8 mouse cellular contexts compared by ENCODE assay signal in genomic region chr2:4882249-4882791, GRCm38 (mm10). TPM values are rescaled to one million over a fixed set of nuclear protein-coding genes. Genes with fewer than 3 reads are reported as not detected.
A peak's percentile ranks its signal among the peaks of the same experiment; 100 is the strongest.
DNase-seq lines count a peak whose midpoint lies in the region; ATAC-seq and TF ChIP-seq lines count a peak whose summit lies in the region.

No protein-coding gene starts in this region.

- peak; percentile 70 to 73 for DNase-seq in B cell, adult 2 months
- peak; percentile 46 for DNase-seq in WW6 (ENCODE audit: low read depth, low spot score)
- DNase-seq in embryo, embryonic 9.5 days (ENCODE audit: extremely low spot score) = peak; percentile 80
- peak; percentile 81 for DNase-seq in kidney, adult 2 months
- DNase-seq in naive thymus-derived CD4-positive, alpha-beta T cell, adult 2 months (ENCODE audit: low read depth) = peak; percentile 76
- peak; percentile 28 to 49 for DNase-seq in thymus, adult 18-20 months

- no peaks in the 10 kb centered on the region for H3K27me3 ChIP-seq in kidney, adult 2 months (replicated peaks; ENCODE audit: control insufficient read depth, insufficient read depth, low read length)
- H3K27me3 ChIP-seq in liver, embryonic 12.5 days (replicated peaks) = peaks cover 30% of the 10 kb centered on the region

- peak overlapping the region; percentile 97 for H3K9ac ChIP-seq in liver, embryonic 12.5 days

- peaks cover 11% of the 10 kb centered on the region; the same call in 1 of the 2 replicates for H3K4me1 ChIP-seq in kidney, adult 2 months (ENCODE audit: control insufficient read depth, insufficient read depth, low read length)
- peaks cover 25% of the 10 kb centered on the region for H3K4me1 ChIP-seq in liver, embryonic 12.5 days

- no peak for TF ChIP-seq POLR2A in kidney, adult 2 months (IDR thresholded peaks at IDR 0.05; ENCODE audit: low read depth, low read length)

- peak overlapping the region; percentile 96 for H3K27ac ChIP-seq in kidney, adult 2 months (ENCODE audit: insufficient read depth, low read depth, low read length)
- H3K27ac ChIP-seq in liver, embryonic 12.5 days = peak overlapping the region; percentile 94

- peak overlapping the region; percentile 91 for H3K4me2 ChIP-seq in liver, embryonic 12.5 days

- no peak for TF ChIP-seq CTCF in kidney, adult 2 months (conservative IDR thresholded peaks at IDR 0.05; ENCODE audit: insufficient read depth, insufficient read length, low read depth, low read length)

- no peaks in the 10 kb centered on the region for H3K36me3 ChIP-seq in kidney, adult 2 months (ENCODE audit: control insufficient read depth, insufficient read depth, low read length)
- H3K36me3 ChIP-seq in liver, embryonic 12.5 days = peaks cover 33% of the 10 kb centered on the region

- WGBS in kidney, adult 2 months = under 1% methylated on average over 63 of the region's 63 CpGs
- WGBS in liver, embryonic 12.5 days (ENCODE audit: insufficient replicate concordance) = 1% methylated on average over 56 of the region's 63 CpGs

- H3K4me3 ChIP-seq in kidney, adult 2 months (ENCODE audit: insufficient read depth, low read depth, low read length) = peak overlapping the region; percentile 100
- H3K4me3 ChIP-seq in liver, embryonic 12.5 days = peak overlapping the region; percentile 98

- H3K9me3 ChIP-seq in liver, embryonic 12.5 days (replicated peaks) = no peaks in the 10 kb centered on the region

- peak; percentile 43 for ATAC-seq in granulocyte monocyte progenitor cell, adult 5-6 weeks (replicated peaks; ENCODE audit: poor library complexity, severe bottlenecking)
- ATAC-seq in liver, embryonic 12.5 days = peak; percentile 62

RNA-seq across cellular contexts. Expression of gene Sephs1, which starts 1.0 kb away (rescaled TPM):
- 37.5 and 40.6 TPM in 2 replicates for total RNA-seq in granulocyte monocyte progenitor cell, adult 5-6 weeks (2014; fragmentation: Nextera tagmentation)
- total RNA-seq in granulocyte monocyte progenitor cell, adult 5-6 weeks (2017) = 40.8 and 51.7 TPM in 2 replicates
- polyA plus RNA-seq in kidney, adult 2 months (2012; rRNA removed) = 21.7 and 23.9 TPM in 2 replicates
- polyA plus RNA-seq in liver, embryonic 12.5 days (2016; fragmentation: Nextera tagmentation; extraction: Ambion mirVana) = 47.6 and 49.2 TPM in 2 replicates

RNA-seq across cellular contexts. Expression of gene Phyh, which starts 36.5 kb away (rescaled TPM):
- 53.7 and 58.0 TPM in 2 replicates for total RNA-seq in granulocyte monocyte progenitor cell, adult 5-6 weeks (2014; fragmentation: Nextera tagmentation)
- 39.0 and 48.8 TPM in 2 replicates for total RNA-seq in granulocyte monocyte progenitor cell, adult 5-6 weeks (2017)
- polyA plus RNA-seq in kidney, adult 2 months (2012; rRNA removed) = 322 and 403 TPM in 2 replicates
- 38.7 and 39.2 TPM in 2 replicates for polyA plus RNA-seq in liver, embryonic 12.5 days (2016; fragmentation: Nextera tagmentation; extraction: Ambion mirVana)

Comparison
In these comparisons a context has a peak if more than half of its experiments do, and no peak if none do; other contexts are left out.
1. Peak in every context shown above with its lines: DNase-seq, ATAC-seq, H3K4me3 ChIP-seq and H3K27ac ChIP-seq.